Mouse (Mus musculus) hindbrain, embryonic 11.5 days (tissue): ENCODE results near the gene 2210407C18Rik. TPM values are rescaled to one million over a fixed set of nuclear protein-coding genes. Genes with fewer than 3 reads are reported as not detected.
A peak's percentile ranks its signal among the peaks of the same experiment; 100 is the strongest.

Experiments
- ATAC-seq: fragments of 200-750 bp; cut with Nextera tagmentation; 2 replicates; pipeline ENCODE4 v1.8.0; 2017; ENCODE audit warnings: mild to moderate bottlenecking, moderate TSS enrichment, moderate library complexity; ENCODE audit not compliant: low FRiP score
- DNase-seq: peaks from one replicate; pipeline ENCODE4 v3.0.0-alpha.2; 2015; ENCODE audit warnings: low spot score
- H3K27ac ChIP-seq: fragments of 300-500 bp; sonication (generic); 2 replicates; pipeline ENCODE4 v1.5.1; 2014; ENCODE audit warnings: mild to moderate bottlenecking, low read depth, low read length
- H3K27me3 ChIP-seq: fragments of 300-500 bp; sonication (generic); 2 replicates; pipeline ENCODE4 v1.6.1; 2014; ENCODE audit warnings: mild to moderate bottlenecking, low read length, moderate library complexity, mixed read lengths; ENCODE audit not compliant: control insufficient read depth, insufficient read depth
- H3K36me3 ChIP-seq: fragments of 300-500 bp; sonication (generic); 2 replicates; pipeline ENCODE4 v1.6.1; 2014; ENCODE audit warnings: mild to moderate bottlenecking, low read length, moderate library complexity, mixed read lengths; ENCODE audit not compliant: control insufficient read depth, insufficient read depth
- H3K4me1 ChIP-seq: fragments of 300-500 bp; sonication (generic); replicated peaks from 2 replicates; pipeline ENCODE4 v1.6.1; 2014; ENCODE audit warnings: low read length, mixed read lengths; ENCODE audit not compliant: control insufficient read depth, insufficient read depth
- H3K4me2 ChIP-seq: fragments of 300-500 bp; sonication (generic); replicated peaks from 2 replicates; pipeline ENCODE4 v1.6.1; 2014; ENCODE audit warnings: mild to moderate bottlenecking, low read depth, low read length
- H3K4me3 ChIP-seq: fragments of 300-500 bp; sonication (generic); 2 replicates; pipeline ENCODE4 v1.5.1; 2014; ENCODE audit warnings: low read depth, low read length
- H3K9ac ChIP-seq: fragments of 300-500 bp; sonication (generic); 2 replicates; pipeline ENCODE4 v1.6.1; 2014; ENCODE audit warnings: low read depth, low read length
- H3K9me3 ChIP-seq: fragments of 300-500 bp; sonication (generic); 2 replicates; pipeline ENCODE4 v1.6.1; 2016; ENCODE audit warnings: low read length; ENCODE audit not compliant: control insufficient read depth
- WGBS: fragments of 180-500 bp; shearing (Covaris S2); extraction: QIAGEN DNeasy Blood & Tissue Kit; methylation state at CpG from one replicate; pipeline ENCODE4 v1.1.7; 2014; 5-methylcytosine and 5-hydroxymethylcytosine counted together
- polyA plus RNA-seq: library from polyadenylated mRNA; unstranded; fragments of >200 nt; fragmentation: Nextera tagmentation; extraction: Ambion mirVana; gene quantifications from 2 replicates; pipeline ENCODE4 v1.2.1, GENCODE M21; 2014

The 2210407C18Rik gene
- not detected in 2 replicates for polyA plus RNA-seq

DNA sequence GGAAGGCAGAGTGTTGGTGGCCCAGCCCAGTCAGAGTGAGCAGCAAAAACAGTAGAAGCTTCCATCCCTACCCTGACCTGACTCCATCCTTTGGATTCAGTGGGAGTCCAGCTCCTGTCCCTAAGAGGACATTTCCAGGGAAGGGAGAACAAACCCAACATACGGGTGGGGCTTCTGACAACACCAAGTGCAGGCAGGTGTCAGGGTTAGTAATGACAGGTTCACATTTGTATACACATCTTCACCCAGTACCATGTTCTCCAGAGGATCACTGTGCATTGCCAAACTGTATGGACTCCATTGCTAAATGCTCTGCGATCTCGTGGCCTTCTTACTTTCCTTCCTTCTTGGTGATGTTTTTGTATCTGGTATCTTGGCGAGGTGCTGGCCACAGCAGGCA, at the start of gene 2210407C18Rik:
Gene 2210407C18Rik (minus strand): TSS at position 101 of the 400 bp plus-strand sequence.
- WGBS = 89% methylated on average over 4 of the region's 4 CpGs
- Histone ChIP-seq H3K9me3 (no peaks in the 10 kb centered on the region), H3K27me3 (no peaks in the 10 kb centered on the region), H3K9ac (no peak within 1 kb of the TSS), H3K4me1 (no peaks in the 10 kb centered on the region), H3K4me3 (no peak within 1 kb of the TSS), H3K36me3 (no peaks in the 10 kb centered on the region), H3K27ac (no peak within 1 kb of the TSS), H3K4me2 (no peak within 1 kb of the TSS)
- DNase-seq (no peak), ATAC-seq (no peak)

DNA sequence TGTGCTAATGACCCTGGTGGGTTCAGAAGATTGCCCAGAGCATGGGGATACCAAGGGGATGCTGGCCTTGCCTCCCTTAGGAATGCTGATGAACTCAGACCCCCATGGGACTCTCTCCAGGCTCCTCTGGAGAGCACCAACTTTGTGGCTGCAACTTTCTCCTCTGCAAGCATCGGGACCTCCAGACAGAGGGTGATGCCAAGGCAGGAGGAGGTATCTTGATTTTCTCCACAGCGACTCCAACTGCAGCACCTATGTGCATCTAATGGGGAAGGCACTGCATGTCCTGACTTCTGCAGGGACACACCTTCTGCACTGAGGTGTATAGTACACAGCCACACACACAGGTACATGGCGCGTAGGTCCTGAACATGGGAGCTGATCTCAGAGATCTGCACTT, 42.7 kb upstream of the 2210407C18Rik start, which contains the start of gene Olfr322:
Gene Olfr322 (plus strand): TSS at position 187 of the 400 bp plus-strand sequence.
- Histone ChIP-seq H3K27ac (no peak within 1 kb of the TSS), H3K4me1 (no peaks in the 10 kb centered on the region), H3K4me2 (no peak within 1 kb of the TSS), H3K9me3 (no peaks in the 10 kb centered on the region), H3K4me3 (no peak within 1 kb of the TSS), H3K9ac (no peak within 1 kb of the TSS), H3K36me3 (no peaks in the 10 kb centered on the region), H3K27me3 (no peaks in the 10 kb centered on the region)
- no peak for DNase-seq
- ATAC-seq = no peak
- 89% methylated on average over 4 of the region's 4 CpGs for WGBS

DNA sequence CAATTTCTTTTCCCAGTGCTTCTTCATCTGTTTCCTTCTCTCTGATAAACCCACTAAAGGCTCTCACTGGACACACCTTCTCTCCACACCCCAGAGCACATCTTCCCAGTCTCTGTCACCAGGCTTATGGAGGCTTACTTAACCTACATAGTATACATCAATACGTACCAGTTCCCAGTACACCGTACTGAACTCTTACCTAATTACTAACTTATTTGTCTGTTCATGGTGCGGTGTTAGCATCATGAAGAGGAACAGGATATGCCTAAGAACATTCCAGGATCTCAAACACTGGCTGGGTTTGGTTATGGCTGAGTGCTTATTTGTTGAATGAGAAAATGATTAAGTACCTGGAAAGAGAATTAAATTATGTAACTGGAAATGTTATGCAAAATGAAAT, 39.3 kb upstream of the 2210407C18Rik start:
- Histone ChIP-seq H3K4me3 (no peak overlapping the region), H3K4me2 (no peak overlapping the region), H3K36me3 (no peaks in the 10 kb centered on the region), H3K4me1 (no peaks in the 10 kb centered on the region), H3K27me3 (no peaks in the 10 kb centered on the region), H3K27ac (no peak overlapping the region), H3K9ac (no peak overlapping the region), H3K9me3 (no peaks in the 10 kb centered on the region)
- no peak for DNase-seq
- WGBS = 87% methylated on average over 3 of the region's 3 CpGs
- ATAC-seq = no peak

DNA sequence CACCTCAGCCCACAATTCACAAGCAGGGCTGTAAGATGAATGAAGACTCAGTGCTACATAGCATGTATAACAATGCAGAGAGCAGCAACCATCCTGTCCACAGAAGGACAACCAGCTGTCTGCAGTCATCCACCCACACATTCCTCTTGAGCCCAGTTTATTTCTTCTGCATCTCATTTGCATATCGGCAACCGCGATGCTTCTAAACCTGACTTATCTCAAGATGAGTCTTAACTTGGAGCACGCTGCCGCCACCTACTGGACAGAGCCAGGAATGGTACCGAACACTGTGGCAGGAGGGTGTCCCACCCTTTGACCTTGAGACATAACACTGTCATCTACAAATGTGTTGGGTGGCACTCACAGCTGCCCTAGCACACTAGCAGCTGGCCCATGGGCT, 27.5 kb upstream of the 2210407C18Rik start:
- ATAC-seq (no peak), DNase-seq (peak; percentile 61)
- H3K9ac ChIP-seq = no peak overlapping the region
- peaks cover 9% of the 10 kb centered on the region for H3K27me3 ChIP-seq
- no peak overlapping the region for H3K4me2 ChIP-seq
- H3K4me1 ChIP-seq = peaks cover 2% of the 10 kb centered on the region; the same call in 1 of the 2 replicates
- H3K36me3 ChIP-seq = no peaks in the 10 kb centered on the region
- H3K4me3 ChIP-seq = no peak overlapping the region
- H3K27ac ChIP-seq = no peak overlapping the region
- no peaks in the 10 kb centered on the region for H3K9me3 ChIP-seq
- 33% methylated on average over 6 of the region's 6 CpGs for WGBS

GRCm38 (mm10) chr11:58641638-58642358, 25.9 kb upstream of the 2210407C18Rik start:
- DNase-seq = no peak
- H3K27ac ChIP-seq = no peak overlapping the region
- ATAC-seq = no peak
- H3K9me3 ChIP-seq = no peaks in the 10 kb centered on the region
- peaks cover 9% of the 10 kb centered on the region for H3K27me3 ChIP-seq
- WGBS = 84% methylated on average over 13 of the region's 13 CpGs
- no peak overlapping the region for H3K4me3 ChIP-seq
- peaks cover 2% of the 10 kb centered on the region; the same call in 1 of the 2 replicates for H3K4me1 ChIP-seq
- no peaks in the 10 kb centered on the region for H3K36me3 ChIP-seq
- no peak overlapping the region for H3K9ac ChIP-seq
- no peak overlapping the region; the same call in 1 of the 2 replicates for H3K4me2 ChIP-seq

DNA sequence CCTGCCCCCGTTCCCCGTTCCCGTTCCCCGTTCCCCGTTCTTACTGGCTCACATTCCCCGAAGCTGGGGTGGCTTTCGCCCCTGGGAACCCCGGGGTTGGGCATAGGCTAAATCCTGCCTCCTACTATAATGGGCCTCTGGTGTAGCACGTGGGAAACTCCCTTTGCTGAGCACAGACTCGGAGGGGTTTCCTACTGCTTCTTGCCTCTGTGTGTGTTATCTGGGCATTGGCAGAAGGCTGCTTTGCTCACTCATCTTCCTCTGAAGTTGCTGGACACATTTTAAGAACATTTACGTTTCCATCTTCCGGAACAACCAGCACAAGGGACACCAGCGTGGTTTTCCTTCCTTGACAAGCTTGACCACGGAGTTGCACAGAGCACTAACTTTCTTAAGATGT, 25.2 kb upstream of the 2210407C18Rik start:
- no peak overlapping the region for H3K27ac ChIP-seq

DNA sequence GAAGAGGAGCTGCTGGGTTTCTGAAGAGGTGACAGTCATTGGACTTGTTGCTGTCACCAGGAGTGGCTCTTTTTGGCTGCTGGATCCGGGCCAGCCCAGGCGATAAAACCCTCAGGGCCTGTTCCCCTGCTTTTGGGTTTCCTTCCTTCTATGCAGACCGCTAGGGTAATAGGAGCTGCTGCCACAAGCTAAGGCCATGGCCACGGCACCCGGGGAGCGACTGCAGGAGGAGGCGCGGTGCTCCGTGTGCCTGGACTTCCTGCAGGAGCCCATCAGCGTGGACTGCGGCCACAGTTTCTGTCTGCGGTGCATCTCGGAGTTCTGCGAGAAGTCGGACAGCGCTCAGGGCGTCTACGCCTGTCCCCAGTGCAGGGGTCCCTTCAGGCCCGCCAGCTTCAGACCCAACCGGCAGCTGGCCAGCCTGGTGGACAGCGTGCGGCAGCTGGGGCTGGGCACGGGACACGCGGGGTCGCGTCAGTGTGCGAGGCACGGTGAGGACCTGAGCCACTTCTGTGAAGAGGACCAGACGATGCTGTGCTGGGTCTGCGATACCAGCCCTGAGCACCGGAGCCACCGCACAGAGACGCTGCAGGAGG, 24.5 kb upstream of the 2210407C18Rik start, which contains the start of gene Trim58:
Gene Trim58 (plus strand): TSS at position 194 of the 596 bp plus-strand sequence.
- peak within 1 kb of the TSS; percentile 30 for H3K4me3 ChIP-seq
- peak within 1 kb of the TSS; percentile 95 for H3K4me2 ChIP-seq
- ATAC-seq = no peak
- DNase-seq = peak; percentile 46
- peak within 1 kb of the TSS; percentile 50; the same call in 1 of the 2 replicates for H3K9ac ChIP-seq
- peaks cover 9% of the 10 kb centered on the region for H3K27me3 ChIP-seq
- no peaks in the 10 kb centered on the region for H3K9me3 ChIP-seq
- 5% methylated on average over 34 of the region's 34 CpGs for WGBS
- peaks cover 2% of the 10 kb centered on the region; the same call in 1 of the 2 replicates for H3K4me1 ChIP-seq
- H3K36me3 ChIP-seq = no peaks in the 10 kb centered on the region
- 0 out of 2 replicates have a peak within 1 kb of the TSS, but pooled peaks have one; percentile 20 for H3K27ac ChIP-seq

More for the DNA sequence above, 25.2 kb upstream of the 2210407C18Rik start:
- Histone ChIP-seq H3K9me3 (no peaks in the 10 kb centered on the region), H3K4me1 (peaks cover 2% of the 10 kb centered on the region; the same call in 1 of the 2 replicates), H3K9ac (no peak overlapping the region), H3K27me3 (peaks cover 9% of the 10 kb centered on the region), H3K4me3 (peak overlapping the region; percentile 30), H3K36me3 (no peaks in the 10 kb centered on the region), H3K4me2 (peak overlapping the region; percentile 95)
- 38% methylated on average over 13 of the region's 14 CpGs for WGBS
- ATAC-seq = no peak
- DNase-seq = no peak

DNA sequence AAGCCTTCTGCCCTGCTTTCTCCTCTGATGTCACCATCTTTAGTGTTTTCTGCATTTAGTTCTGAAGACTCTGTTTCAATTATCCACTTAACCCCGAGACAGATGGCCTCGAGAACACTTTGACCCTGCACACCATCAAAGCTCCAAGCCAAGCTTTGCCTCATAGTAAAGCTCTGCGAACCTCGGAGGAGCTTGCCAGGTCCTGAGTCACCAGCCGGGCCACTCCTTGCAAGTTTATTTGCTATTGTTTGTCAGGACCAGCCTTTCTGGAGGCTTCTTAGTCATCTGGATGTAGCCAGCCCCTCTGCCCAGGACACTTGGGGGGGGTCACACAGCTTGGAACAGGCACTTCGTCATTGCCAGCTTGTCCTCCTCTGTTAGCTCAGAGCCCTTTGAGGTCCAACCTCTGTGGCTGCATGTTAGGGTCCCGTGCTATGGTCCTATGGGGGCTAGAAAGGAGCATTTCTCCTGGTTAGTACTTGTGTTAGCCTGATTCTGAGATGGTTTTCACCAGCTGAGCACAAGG, 22.4 kb upstream of the 2210407C18Rik start:
- H3K36me3 ChIP-seq = no peaks in the 10 kb centered on the region
- H3K9me3 ChIP-seq = no peaks in the 10 kb centered on the region
- H3K4me1 ChIP-seq = peaks cover 2% of the 10 kb centered on the region; the same call in 1 of the 2 replicates
- DNase-seq = no peak
- H3K4me3 ChIP-seq = no peak overlapping the region
- peaks cover 9% of the 10 kb centered on the region for H3K27me3 ChIP-seq
- H3K27ac ChIP-seq = no peak overlapping the region
- ATAC-seq = no peak
- no peak overlapping the region for H3K4me2 ChIP-seq
- H3K9ac ChIP-seq = no peak overlapping the region
- 76% methylated on average over 7 of the region's 7 CpGs for WGBS
